Mouse (Mus musculus) megakaryocyte, embryonic 14.5 days (primary cell): ENCODE data around the gene Olfr15. TPM values are rescaled to one million over a fixed set of nuclear protein-coding genes. Genes with fewer than 3 reads are reported as not detected.
"Not testable (repeated sequence)": the region's sequence is repeated elsewhere in the genome, so short reads cannot be mapped to it uniquely, and the experiment has no call there.

Experiments
- H3K27me3 ChIP-seq: replicated peaks from 2 replicates; pipeline ENCODE3; 2012; ENCODE audit warnings: inconsistent platforms
- H3K36me3 ChIP-seq: replicated peaks from 2 replicates; pipeline ENCODE3; 2012; ENCODE audit warnings: low read length, inconsistent platforms, mixed read lengths
- H3K4me1 ChIP-seq: 2 replicates; pipeline ENCODE4 v1.6.1; 2012; ENCODE audit warnings: inconsistent platforms
- H3K4me3 ChIP-seq: replicated peaks from 2 replicates; pipeline ENCODE3; 2012; ENCODE audit warnings: moderate library complexity, mild to moderate bottlenecking, inconsistent platforms
- H3K9me3 ChIP-seq: 2 replicates; pipeline ENCODE4 v1.6.1; 2012; ENCODE audit warnings: inconsistent platforms
- FLI1 ChIP-seq: IDR thresholded peaks from 2 replicates; pipeline ENCODE4 v1.6.1; 2012; ENCODE audit warnings: low read length, inconsistent platforms, mixed read lengths
- GATA1 ChIP-seq: IDR thresholded peaks from 3 replicates; pipeline ENCODE4 v1.6.1; 2012; ENCODE audit warnings: mixed read lengths, low read length, inconsistent platforms, borderline replicate concordance
- polyA plus RNA-seq: library from polyadenylated mRNA; stranded (reverse); fragments of >175 nt; gene quantifications from 2 replicates; pipeline ENCODE4 v1.2.3, GENCODE M21; 2012; ENCODE audit warnings: low replicate concordance; ENCODE audit not compliant: insufficient read depth

Gene Olfr15
- polyA plus RNA-seq = not detected in 2 replicates

GRCm38 (mm10) chr16:3830588-3831109 lies at the start of gene Olfr15:
TSS of gene Olfr15 (plus strand) at chr16:3830878.
- peaks cover 7% of the 10 kb centered on the region; the same call in 1 of the 2 replicates for H3K4me1 ChIP-seq
- TF ChIP-seq GATA1 (no peak), FLI1 (no peak)
- no peak within 1 kb of the TSS for H3K4me3 ChIP-seq
- H3K27me3 ChIP-seq = peaks cover 4% of the 10 kb centered on the region
- H3K9me3 ChIP-seq = peaks cover 5% of the 10 kb centered on the region
- H3K36me3 ChIP-seq = no peaks in the 10 kb centered on the region

- H3K4me3 ChIP-seq = no peak overlapping the region
- TF ChIP-seq FLI1 (no peak), GATA1 (no peak)
Observed at GRCm38 (mm10) chr16:3781237-3781636, 49.4 kb upstream of the Olfr15 start.

DNA sequence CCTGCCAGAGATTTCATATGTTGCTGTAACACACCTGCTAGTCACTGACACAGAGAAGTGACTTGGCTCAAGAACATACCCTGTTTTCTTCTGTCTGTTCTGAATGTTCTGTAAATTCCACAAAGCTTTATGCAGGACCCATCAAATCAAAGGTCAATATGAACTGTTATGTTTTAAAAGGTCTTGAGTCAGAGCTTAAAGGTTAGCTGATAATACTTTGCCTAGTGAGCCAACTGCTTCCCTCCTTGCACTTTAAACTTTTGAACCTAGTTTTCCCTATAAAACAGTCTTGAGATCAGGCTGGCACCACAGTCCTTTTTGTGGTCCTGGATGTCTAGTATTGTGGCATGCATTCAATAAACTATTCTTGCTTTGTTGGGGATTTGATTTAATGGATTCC lies 42.3 kb upstream of the Olfr15 start:
- H3K4me1 ChIP-seq = no peaks in the 10 kb centered on the region
- no peaks in the 10 kb centered on the region for H3K27me3 ChIP-seq
- H3K9me3 ChIP-seq = 0 out of 2 replicates have a peak, but pooled peaks cover 11% of the 10 kb centered on the region
- H3K4me3 ChIP-seq = no peak overlapping the region
- H3K36me3 ChIP-seq = no peaks in the 10 kb centered on the region
- TF ChIP-seq FLI1 (no peak), GATA1 (no peak)

More at GRCm38 (mm10) chr16:3781237-3781636, 49.4 kb upstream of the Olfr15 start:
- no peaks in the 10 kb centered on the region for H3K27me3 ChIP-seq
- H3K9me3 ChIP-seq = no peaks in the 10 kb centered on the region
- no peaks in the 10 kb centered on the region for H3K4me1 ChIP-seq
- no peaks in the 10 kb centered on the region for H3K36me3 ChIP-seq

- no peak for TF ChIP-seq FLI1
- no peak for TF ChIP-seq GATA1
- H3K4me1 ChIP-seq = no peaks in the 10 kb centered on the region
- no peaks in the 10 kb centered on the region for H3K36me3 ChIP-seq
- no peaks in the 10 kb centered on the region for H3K27me3 ChIP-seq
- peaks cover 37% of the 10 kb centered on the region for H3K9me3 ChIP-seq
- no peak overlapping the region for H3K4me3 ChIP-seq
Observed at GRCm38 (mm10) chr16:3808176-3808575, 22.5 kb upstream of the Olfr15 start.

DNA sequence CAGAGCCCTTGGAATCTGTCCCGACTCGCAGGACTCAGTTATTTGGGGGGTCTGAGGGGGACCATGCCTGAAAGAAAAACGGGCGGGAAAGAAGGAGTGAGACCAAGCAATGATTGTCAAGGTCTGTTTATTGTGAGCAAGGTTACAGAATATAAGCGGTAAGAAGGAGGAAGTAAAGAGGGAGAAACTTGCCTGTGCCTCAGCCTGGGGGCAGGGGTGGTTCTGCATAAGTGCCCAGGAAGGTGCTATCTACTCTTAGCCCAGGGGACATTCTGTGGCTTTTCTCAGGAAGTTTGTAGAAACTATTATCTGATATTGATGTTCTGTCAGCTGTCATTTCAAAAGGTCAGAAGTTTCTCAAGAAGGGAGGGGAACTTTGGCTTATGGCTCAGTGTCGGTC lies 16.0 kb upstream of the Olfr15 start:
- H3K4me3 ChIP-seq, H3K27me3 ChIP-seq, H3K9me3 ChIP-seq, H3K36me3 ChIP-seq, H3K4me1 ChIP-seq: not testable (repeated sequence)

- H3K4me1 ChIP-seq = no peaks in the 10 kb centered on the region; the same call in 1 of the 2 replicates
- H3K27me3 ChIP-seq = no peaks in the 10 kb centered on the region
- no peaks in the 10 kb centered on the region for H3K36me3 ChIP-seq
Observed at GRCm38 (mm10) chr16:3820202-3820601, 10.5 kb upstream of the Olfr15 start.

DNA sequence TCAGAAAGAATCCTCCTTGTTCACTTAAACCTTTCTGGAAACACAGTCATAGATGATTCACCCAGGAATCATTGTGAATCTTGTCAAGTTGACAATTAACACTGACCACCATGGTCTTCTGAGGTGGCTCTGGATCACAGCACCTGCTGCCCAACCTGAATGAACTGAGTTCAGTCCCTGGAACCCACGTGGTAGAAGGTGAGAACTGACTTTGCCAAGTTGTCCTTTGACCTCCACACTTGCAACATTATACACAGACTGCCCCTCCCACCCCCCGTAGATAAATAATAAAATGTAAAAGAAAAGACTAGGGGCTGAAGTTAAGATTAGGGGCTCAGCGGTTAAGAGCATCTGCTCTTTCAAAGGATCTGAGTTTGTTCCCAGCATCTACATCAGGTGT lies 2.7 kb upstream of the Olfr15 start:
- TF ChIP-seq GATA1 (no peak), FLI1 (no peak)
- peaks cover 7% of the 10 kb centered on the region; the same call in 1 of the 2 replicates for H3K4me1 ChIP-seq
- H3K36me3 ChIP-seq = no peaks in the 10 kb centered on the region
- no peak overlapping the region for H3K4me3 ChIP-seq
- H3K27me3 ChIP-seq = no peaks in the 10 kb centered on the region
- H3K9me3 ChIP-seq = peaks cover 6% of the 10 kb centered on the region

More at GRCm38 (mm10) chr16:3820202-3820601, 10.5 kb upstream of the Olfr15 start:
- Histone ChIP-seq H3K4me3 (no peak overlapping the region), H3K9me3 (no peaks in the 10 kb centered on the region)
- no peak for TF ChIP-seq FLI1
- TF ChIP-seq GATA1 = no peak

GRCm38 (mm10) chr16:3829727-3830126 lies 951 bp upstream of the Olfr15 start:
- TF ChIP-seq GATA1 = no peak
- TF ChIP-seq FLI1 = no peak
- peaks cover 7% of the 10 kb centered on the region; the same call in 1 of the 2 replicates for H3K4me1 ChIP-seq
- H3K4me3 ChIP-seq = no peak overlapping the region

DNA sequence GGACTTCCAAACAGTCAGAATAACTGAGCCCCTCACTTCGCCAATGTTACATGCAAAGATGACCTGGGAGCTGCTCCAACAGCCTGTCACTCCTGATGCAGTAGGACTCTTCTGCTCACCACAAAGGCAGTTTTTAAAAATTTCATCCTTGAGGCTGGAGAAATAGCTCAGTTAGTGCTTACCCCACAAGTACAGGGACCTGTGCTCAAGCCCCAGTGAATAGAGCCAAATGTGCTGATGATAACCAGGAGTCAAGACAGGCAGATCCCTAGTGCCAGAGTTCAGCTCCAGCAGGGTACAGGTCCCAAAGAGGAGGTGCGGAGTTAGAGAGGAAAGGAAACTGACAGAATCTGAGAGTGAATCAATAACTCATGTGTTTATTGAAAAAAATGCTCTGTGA lies 4.8 kb downstream of the Olfr15 start:
- Histone ChIP-seq H3K36me3 (no peaks in the 10 kb centered on the region), H3K9me3 (no peaks in the 10 kb centered on the region), H3K27me3 (peaks cover 16% of the 10 kb centered on the region), H3K4me1 (peaks cover 18% of the 10 kb centered on the region), H3K4me3 (no peak overlapping the region)
- no peak for TF ChIP-seq GATA1
- no peak for TF ChIP-seq FLI1

More at GRCm38 (mm10) chr16:3829727-3830126, 951 bp upstream of the Olfr15 start:
- Histone ChIP-seq H3K36me3 (no peaks in the 10 kb centered on the region), H3K9me3 (peaks cover 6% of the 10 kb centered on the region), H3K27me3 (no peaks in the 10 kb centered on the region)

GRCm38 (mm10) chr16:3839157-3839885 lies 8.6 kb downstream of the Olfr15 start:
- no peaks in the 10 kb centered on the region for H3K9me3 ChIP-seq
- peaks cover 16% of the 10 kb centered on the region for H3K27me3 ChIP-seq
- H3K36me3 ChIP-seq = no peaks in the 10 kb centered on the region
- H3K4me1 ChIP-seq = peaks cover 37% of the 10 kb centered on the region
- TF ChIP-seq FLI1 = no peak
- TF ChIP-seq GATA1 = no peak
- no peak overlapping the region for H3K4me3 ChIP-seq
